Mouse (Mus musculus) cerebral cortex, adult 2 months (tissue): ENCODE data around the gene Exosc1.

Source experiments
- WGBS: fragments of 180-500 bp; shearing (Covaris S2); methylation state at CpG from one replicate; pipeline ENCODE4 v1.1.7; 2018; 5-methylcytosine and 5-hydroxymethylcytosine counted together

The Exosc1 gene

DNA sequence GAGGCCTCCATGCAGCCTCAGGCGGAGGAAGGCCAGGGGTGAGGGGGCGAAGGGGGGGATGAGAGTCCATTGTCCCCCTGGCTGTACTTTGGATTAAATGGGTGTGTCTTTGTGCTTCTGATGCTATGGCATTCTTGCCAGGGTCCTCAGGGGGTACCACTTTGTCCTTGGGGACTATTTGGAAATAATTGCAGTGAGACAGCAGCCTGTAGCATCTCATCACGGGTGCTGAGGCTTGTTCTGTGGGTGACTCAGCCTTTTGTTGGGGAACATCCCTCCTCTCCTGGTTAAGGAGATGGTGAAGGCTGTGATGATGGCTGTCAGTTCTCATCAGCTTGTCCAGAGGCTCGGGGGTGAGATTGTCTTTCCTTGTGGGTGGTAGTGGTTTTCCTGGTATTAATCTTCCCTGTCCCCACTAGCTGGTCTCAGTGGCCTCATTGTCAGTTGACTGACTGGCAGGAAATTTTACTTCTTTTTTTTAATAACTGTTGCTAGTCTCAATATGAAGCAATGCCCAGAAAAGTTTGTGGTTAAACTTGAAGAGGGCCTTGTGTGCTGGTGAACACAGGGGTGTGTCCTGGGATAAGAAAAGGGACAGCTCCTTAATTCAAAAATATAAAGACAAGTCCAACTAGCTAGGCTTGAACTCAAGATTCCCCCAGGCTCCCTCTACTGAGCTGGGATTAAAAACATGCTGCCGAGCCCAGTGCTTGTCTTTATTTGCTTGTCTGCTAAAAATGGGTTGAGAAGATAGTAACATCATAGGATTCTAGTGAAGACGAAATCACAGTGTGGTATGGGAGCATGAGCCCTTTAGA lies 19.2 kb downstream of the Exosc1 start:
- WGBS = 30% methylated on average over 6 of the region's 6 CpGs

GRCm38 (mm10) chr19:41912121-41913080 lies 20.8 kb downstream of the Exosc1 start:
- 1% methylated on average over 53 of the region's 53 CpGs for WGBS

- WGBS = 3% methylated on average over 53 of the region's 54 CpGs
These were observed 21.8 kb downstream of the Exosc1 start, which contains the start of gene Pgam1 for GRCm38 (mm10) chr19:41911178-41912073. TSS of gene Pgam1 (plus strand) at chr19:41911923.

DNA sequence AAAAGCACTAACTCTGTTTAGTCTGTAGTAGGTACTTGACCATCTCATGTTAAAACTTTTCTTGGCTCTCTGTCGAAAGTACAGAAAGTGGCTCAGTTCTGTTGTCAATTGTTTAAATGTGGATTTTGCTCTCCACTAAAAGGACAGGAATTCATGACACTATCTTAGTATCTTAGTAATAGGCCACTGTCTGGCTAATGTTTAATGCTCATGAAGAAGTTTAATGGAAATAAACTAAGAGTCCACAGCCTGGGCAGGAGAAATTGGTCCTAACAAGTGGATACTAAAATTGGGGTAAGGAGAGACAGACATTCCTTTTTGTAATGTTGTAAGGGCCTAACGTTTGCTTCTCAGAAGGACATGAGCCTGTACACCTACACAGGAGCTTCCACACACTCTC lies 22.8 kb downstream of the Exosc1 start:
- WGBS = 75% methylated on average over 2 of the region's 2 CpGs

DNA sequence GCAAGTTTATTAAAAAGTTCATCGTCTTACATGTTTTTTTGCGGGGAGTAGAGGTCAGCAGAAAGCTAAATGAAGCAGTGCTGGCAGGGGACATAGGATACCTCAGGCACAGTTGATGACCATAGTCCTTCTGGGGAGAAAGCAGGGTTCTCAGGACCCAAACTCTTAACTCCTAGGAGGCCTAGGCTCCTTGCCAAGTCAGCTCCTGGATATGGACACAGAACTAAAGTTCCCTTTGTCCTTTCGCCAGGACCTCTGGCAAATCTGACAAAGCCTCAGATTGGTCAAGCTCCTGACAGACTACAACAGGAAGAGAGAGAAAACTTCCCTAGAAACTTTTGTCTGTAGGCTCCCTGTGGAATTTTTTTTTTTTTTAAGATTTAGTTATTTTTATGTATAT lies 24.5 kb downstream of the Exosc1 start:
- 84% methylated on average over 3 of the region's 3 CpGs for WGBS

DNA sequence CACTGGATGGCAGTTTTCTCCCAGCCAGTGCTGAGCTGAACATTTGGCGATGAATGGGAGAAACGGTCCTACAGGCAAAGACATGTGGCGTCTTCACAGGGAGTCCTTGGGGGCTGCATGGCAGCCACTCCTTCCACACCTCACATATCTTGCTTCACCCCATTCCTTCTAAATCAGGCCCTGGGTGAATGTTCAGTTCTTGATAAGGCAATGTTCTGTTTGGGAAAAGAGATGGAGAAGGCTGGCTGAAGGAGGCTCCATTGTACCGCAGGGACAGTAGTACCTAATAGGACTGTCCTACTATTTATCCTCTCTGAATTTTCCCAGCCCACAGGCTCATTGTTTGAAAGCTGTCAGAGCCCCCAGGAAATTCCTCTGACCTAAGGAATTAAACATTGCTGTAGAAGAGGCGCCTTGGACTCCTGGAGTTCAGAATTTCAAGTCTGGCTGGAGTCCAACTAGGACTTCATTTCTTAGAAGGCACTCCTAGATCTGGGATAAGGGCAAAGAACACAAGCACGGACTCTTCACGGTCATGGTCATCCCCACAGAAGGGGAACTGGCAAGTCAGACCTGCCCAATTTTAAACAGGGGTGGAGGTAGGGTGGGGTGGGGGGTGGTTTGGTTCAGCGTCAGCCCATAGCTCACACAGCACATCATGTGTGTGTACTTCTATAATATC lies 26.0 kb downstream of the Exosc1 start:
- 56% methylated on average over 8 of the region's 8 CpGs for WGBS

GRCm38 (mm10) chr19:41906311-41907078 lies 26.7 kb downstream of the Exosc1 start:
- WGBS = 59% methylated on average over 6 of the region's 6 CpGs

GRCm38 (mm10) chr19:41905246-41905645 lies 28.0 kb downstream of the Exosc1 start:
- 91% methylated on average over 2 of the region's 2 CpGs for WGBS

GRCm38 (mm10) chr19:41902848-41903593 lies 30.2 kb downstream of the Exosc1 start:
- 87% methylated on average over 10 of the region's 10 CpGs for WGBS

DNA sequence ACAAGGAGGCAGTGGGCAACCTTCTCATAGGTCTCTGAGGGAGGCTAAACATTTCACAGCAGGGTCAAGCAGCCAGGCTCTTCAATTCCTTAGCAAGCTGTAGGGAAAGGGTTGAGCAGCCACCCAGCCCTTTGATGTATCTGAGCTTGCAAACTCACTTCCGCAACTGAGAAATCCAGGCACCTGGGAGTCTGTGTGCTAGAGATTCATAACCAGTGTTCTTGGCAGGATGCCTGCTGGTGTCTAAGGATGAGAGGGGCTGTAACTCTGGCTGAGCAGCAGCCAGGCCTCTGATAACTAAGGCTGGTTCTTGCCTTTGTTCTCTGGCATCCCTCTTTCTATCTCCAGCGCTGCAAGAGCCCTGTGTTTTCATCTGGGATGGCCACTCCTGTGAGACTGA lies 31.5 kb downstream of the Exosc1 start:
- WGBS = 65% methylated on average over 2 of the region's 2 CpGs

DNA sequence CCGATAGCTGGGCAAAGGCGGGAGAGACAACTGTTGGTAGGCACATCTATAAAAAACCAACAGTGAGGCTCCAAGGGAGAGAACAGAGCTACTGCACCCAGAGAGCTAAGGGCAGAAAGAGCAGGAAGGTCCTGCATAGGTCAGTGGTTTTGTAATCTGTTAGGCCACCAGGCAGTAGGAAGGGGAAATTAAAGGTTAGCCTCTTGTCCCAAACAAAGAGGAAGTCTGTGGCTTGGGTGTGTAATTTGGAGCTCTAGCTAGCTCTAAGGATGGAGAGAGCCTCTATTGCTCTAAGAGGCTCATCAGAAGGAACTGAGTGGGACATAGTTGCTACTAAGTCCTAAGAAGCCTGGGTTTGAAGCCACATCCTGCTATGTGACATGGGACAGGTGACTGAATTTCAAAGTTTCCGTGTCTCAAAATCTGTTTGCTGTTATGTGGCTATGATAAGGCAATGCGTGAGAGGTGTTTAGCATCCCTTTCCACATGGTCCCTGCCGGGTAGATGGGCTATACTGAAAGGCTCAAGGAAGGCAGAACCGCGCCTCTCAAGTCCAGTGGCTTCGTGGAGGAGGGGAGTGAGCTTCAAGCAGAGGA lies 32.6 kb downstream of the Exosc1 start:
- 87% methylated on average over 8 of the region's 8 CpGs for WGBS

DNA sequence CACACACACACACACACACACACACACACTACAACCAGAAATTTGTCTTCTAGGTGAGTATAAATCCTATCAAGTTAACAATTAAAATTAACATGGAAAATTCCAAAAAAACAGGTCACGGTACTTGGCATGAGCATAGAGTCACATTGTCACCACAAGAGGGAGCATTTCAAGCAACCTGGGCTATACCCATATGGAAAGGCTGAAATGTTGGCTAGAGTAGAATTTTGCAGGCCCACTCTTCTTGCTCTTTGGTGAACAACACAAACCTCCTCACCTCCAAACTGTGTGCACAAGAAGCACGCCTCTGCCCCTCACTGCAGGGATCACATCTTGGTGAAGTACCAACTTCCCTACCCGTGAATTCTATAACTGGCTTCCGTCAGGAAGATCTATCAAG lies 34.4 kb downstream of the Exosc1 start:
- WGBS = 51% methylated on average over 4 of the region's 4 CpGs

DNA sequence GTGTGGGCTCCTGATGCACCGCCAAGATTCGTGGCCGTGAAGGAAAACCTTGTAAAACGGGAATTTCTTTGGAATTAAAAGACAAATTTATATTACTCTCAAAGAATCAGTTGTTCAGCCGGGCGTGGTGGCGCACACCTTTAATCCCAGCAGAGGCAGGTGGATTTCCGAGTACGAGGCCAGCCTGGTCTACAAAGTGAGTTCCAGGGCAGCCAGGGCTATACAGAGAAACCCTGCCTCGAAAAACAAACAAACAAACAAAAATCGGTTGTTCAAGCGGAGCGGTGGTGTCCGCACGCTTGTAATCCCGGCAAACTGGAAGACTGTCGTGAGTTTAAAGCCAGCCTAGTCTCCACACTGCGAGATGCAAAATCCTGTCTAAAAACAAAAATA lies 36.9 kb downstream of the Exosc1 start:
- WGBS = 7% methylated on average over 18 of the region's 18 CpGs

- under 1% methylated on average over 46 of the region's 46 CpGs for WGBS
These were observed 37.5 kb downstream of the Exosc1 start, which contains the start of gene Rrp12 for GRCm38 (mm10) chr19:41895460-41896318. TSS of gene Rrp12 (minus strand) at chr19:41896173.

DNA sequence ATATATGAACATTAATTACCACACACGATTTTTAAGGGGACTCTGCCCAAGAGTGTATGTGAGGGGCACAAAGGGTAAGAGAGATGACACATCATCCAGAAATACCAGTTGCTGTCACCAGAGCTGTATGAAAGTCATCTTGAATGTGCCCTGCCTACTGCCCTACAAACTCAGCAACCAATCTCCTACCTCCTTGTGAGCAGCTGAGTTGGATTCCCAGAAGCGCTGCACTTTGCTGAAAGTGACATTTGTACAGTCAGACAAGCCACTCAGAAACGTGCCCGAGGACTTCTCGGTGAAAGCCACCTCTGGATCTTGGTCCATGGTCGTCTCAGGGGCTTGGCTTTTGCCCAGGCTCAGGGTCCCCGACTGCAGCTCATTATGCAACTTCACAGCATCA lies 38.3 kb downstream of the Exosc1 start:
- 22% methylated on average over 7 of the region's 7 CpGs for WGBS

- WGBS = 96% methylated on average over 9 of the region's 9 CpGs
These were observed 49.3 kb downstream of the Exosc1 start for GRCm38 (mm10) chr19:41883882-41884281.

GRCm38 (mm10) chr19:41881842-41882241 lies 51.4 kb downstream of the Exosc1 start:
- WGBS = 97% methylated on average over 4 of the region's 4 CpGs

DNA sequence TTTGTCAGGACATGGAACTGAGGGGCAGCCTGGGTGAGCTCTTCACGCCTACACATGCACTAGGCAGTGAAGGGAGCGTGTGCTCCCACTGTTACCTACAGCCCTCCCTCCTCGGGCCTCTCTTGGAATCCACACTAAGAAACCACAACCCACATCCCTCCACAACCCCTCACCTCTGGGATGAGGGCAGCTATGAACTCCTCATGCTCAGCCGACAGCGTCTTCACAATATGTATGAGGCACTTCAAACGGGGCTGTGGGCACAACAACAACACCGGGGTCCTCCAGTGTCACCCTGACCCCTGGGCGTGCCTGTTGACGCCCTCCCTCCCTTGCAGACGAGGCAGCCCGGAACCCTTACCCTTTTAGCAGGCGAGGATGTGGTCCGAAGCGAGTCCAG lies 58.9 kb downstream of the Exosc1 start:
- 93% methylated on average over 14 of the region's 14 CpGs for WGBS
